Mouse (Mus musculus) neural tube, embryonic 14.5 days (tissue): ENCODE data around the gene Trp53i11. TPM values are rescaled to one million over a fixed set of nuclear protein-coding genes. Genes with fewer than 3 reads are reported as not detected.

ENCODE experiments used
- ATAC-seq: fragments of 200-750 bp; cut with Nextera tagmentation; 2 replicates; pipeline ENCODE4 v1.8.0; 2017; ENCODE audit warnings: low read depth, mild to moderate bottlenecking, moderate TSS enrichment, moderate library complexity
- H3K27ac ChIP-seq: fragments of 300-500 bp; sonication (generic); 2 replicates; pipeline ENCODE4 v1.5.1; 2014; ENCODE audit warnings: low read depth, mild to moderate bottlenecking, control low read depth, low read length, moderate library complexity, mixed read lengths
- H3K27me3 ChIP-seq: fragments of 300-500 bp; sonication (generic); 2 replicates; pipeline ENCODE4 v1.6.1; 2014; ENCODE audit warnings: low read length; ENCODE audit not compliant: control insufficient read depth, insufficient read depth
- H3K36me3 ChIP-seq: fragments of 300-500 bp; sonication (generic); 2 replicates; pipeline ENCODE4 v1.6.1; 2014; ENCODE audit warnings: low read length, mixed read lengths; ENCODE audit not compliant: control insufficient read depth, insufficient read depth
- H3K4me1 ChIP-seq: fragments of 300-500 bp; sonication (generic); 2 replicates; pipeline ENCODE4 v1.6.1; 2014; ENCODE audit warnings: low read length; ENCODE audit not compliant: control insufficient read depth, insufficient read depth
- H3K4me2 ChIP-seq: fragments of 300-500 bp; sonication (generic); 2 replicates; pipeline ENCODE4 v1.6.1; 2014; ENCODE audit warnings: mild to moderate bottlenecking, low read depth, low read length, control low read depth
- H3K4me3 ChIP-seq: fragments of 300-500 bp; sonication (generic); 2 replicates; pipeline ENCODE4 v1.5.1; 2014; ENCODE audit warnings: low read depth, low read length, control low read depth, mixed read lengths
- H3K9ac ChIP-seq: fragments of 300-500 bp; sonication (generic); replicated peaks from 2 replicates; pipeline ENCODE4 v1.6.1; 2014; ENCODE audit warnings: low read depth, mild to moderate bottlenecking, control low read depth, low read length, mixed read lengths
- H3K9me3 ChIP-seq: fragments of 300-500 bp; sonication (generic); 2 replicates; pipeline ENCODE4 v1.6.1; 2016; ENCODE audit warnings: low read length; ENCODE audit not compliant: control insufficient read depth
- WGBS: fragments of 180-500 bp; shearing (Covaris S2); extraction: QIAGEN DNeasy Blood & Tissue Kit; methylation state at CpG from one replicate; pipeline ENCODE4 v1.1.7; 2014; 5-methylcytosine and 5-hydroxymethylcytosine counted together
- polyA plus RNA-seq: library from polyadenylated mRNA; unstranded; fragments of >200 nt; fragmentation: Nextera tagmentation; extraction: Ambion mirVana; gene quantifications from 2 replicates; pipeline ENCODE4 v1.2.1, GENCODE M21; 2014

The Trp53i11 gene
- polyA plus RNA-seq, 1 experiment from 2014 or later: 82.7 TPM

DNA sequence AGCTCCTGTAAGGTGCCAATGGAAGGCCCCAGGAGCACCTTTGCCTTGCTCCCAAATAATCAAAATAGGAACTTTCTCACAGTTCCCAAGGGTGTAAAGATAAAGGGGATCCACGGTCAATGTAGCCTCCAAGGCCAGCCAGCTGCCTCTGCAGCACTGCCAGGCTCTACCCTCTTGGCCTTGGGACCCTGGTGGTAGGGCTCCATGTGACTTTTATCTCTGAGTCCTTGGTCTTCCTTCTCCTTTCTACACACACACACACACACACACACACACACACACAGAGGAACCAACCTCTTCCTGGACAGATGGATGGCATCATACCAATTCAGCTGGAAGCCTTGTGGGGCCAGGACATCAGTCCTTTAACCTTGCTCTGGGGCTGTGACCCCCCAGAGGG lies 44.8 kb downstream of the Trp53i11 start:
- Histone ChIP-seq H3K27ac (no peak overlapping the region), H3K4me1 (peaks cover 10% of the 10 kb centered on the region), H3K36me3 (no peaks in the 10 kb centered on the region), H3K4me3 (no peak overlapping the region), H3K27me3 (no peaks in the 10 kb centered on the region), H3K4me2 (no peak overlapping the region), H3K9me3 (no peaks in the 10 kb centered on the region), H3K9ac (no peak overlapping the region)
- WGBS: 76% methylated on average over 1 of the region's 1 CpGs
- ATAC-seq: no peak

DNA sequence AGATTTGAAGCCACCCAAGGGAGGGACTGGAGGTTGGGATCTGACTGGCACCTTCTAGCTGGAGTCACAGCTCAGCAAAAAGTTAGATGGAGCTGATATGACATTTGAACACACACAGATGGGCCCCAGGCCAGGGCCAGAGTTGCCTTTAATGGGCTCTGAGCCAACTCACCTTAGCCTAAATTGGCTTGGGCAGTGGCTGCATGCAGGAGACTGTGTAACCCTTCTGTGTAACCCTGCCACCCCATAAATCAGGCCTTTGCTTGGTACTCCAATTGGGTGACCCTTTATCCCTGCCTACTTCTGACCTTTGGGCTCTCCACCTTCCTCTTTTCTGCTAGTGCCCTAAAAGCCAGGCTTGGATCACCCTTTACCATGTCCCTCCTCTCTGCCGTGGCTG lies 49.7 kb downstream of the Trp53i11 start:
- no peak overlapping the region for H3K27ac ChIP-seq

DNA sequence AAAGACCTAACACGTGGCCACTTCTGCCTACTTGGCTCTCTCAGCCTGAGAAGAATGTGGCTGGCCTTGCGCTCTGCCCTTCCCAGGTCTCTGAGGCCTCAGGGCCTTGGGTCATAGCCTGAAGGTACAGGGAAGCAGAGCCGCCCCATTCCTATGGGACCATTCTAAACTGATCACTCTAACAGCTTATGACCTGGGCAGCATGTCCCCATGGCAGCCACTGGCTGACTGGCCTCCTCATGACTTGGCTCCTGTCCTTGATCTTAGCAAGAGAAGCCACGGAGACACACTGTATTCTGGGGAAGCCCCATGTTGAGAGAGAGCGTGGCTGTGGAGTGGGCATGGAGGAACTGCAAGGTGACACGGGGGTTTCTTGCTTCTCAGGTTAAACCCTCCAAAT lies 51.5 kb downstream of the Trp53i11 start:
- Histone ChIP-seq H3K9me3 (no peaks in the 10 kb centered on the region), H3K27me3 (no peaks in the 10 kb centered on the region), H3K4me2 (no peak overlapping the region), H3K4me3 (no peak overlapping the region), H3K36me3 (no peaks in the 10 kb centered on the region), H3K27ac (no peak overlapping the region), H3K9ac (no peak overlapping the region), H3K4me1 (0 out of 2 replicates have a peak, but pooled peaks cover 3% of the 10 kb centered on the region)
- ATAC-seq: no peak
- 90% methylated on average over 6 of the region's 6 CpGs for WGBS

More for the DNA sequence above, 49.7 kb downstream of the Trp53i11 start:
- 59% methylated on average over 1 of the region's 1 CpGs for WGBS
- H3K9me3 ChIP-seq: no peaks in the 10 kb centered on the region
- H3K4me2 ChIP-seq: no peak overlapping the region
- H3K9ac ChIP-seq: no peak overlapping the region
- no peaks in the 10 kb centered on the region for H3K4me1 ChIP-seq
- no peaks in the 10 kb centered on the region for H3K36me3 ChIP-seq
- no peak overlapping the region for H3K4me3 ChIP-seq
- H3K27me3 ChIP-seq: no peaks in the 10 kb centered on the region
- no peak for ATAC-seq

DNA sequence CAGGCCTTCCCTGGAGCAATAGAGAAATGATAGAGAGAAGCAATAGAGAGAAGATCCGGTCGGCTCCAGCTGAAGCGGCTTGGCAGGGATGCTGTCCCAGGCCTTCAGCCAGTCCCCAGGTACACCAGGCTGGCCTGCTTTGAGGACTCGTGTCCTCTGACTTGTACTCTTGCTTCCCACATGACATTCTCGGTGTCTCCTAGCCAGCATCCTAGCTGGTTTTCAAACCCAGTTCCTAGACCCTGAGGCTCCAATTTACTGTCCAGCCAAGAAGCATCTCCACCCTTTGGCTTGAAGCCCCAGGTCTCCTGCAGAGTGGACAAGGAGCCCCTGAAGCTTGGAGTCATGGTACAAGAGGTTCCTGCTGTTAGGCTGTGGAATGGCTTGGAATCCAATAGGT lies 54.8 kb downstream of the Trp53i11 start:
- Histone ChIP-seq H3K9me3 (no peaks in the 10 kb centered on the region), H3K27ac (no peak overlapping the region), H3K4me3 (no peak overlapping the region), H3K9ac (no peak overlapping the region), H3K36me3 (no peaks in the 10 kb centered on the region), H3K4me1 (0 out of 2 replicates have a peak, but pooled peaks cover 7% of the 10 kb centered on the region), H3K27me3 (no peaks in the 10 kb centered on the region), H3K4me2 (no peak overlapping the region)
- 69% methylated on average over 5 of the region's 5 CpGs for WGBS
- ATAC-seq: no peak

- no peaks in the 10 kb centered on the region for H3K27me3 ChIP-seq
- H3K4me2 ChIP-seq: no peak overlapping the region
- no peak overlapping the region for H3K9ac ChIP-seq
- 80% methylated on average over 11 of the region's 11 CpGs for WGBS
- no peak for ATAC-seq
- no peaks in the 10 kb centered on the region for H3K36me3 ChIP-seq
- no peak overlapping the region for H3K4me3 ChIP-seq
- peaks cover 15% of the 10 kb centered on the region for H3K4me1 ChIP-seq
- no peak overlapping the region for H3K27ac ChIP-seq
- no peaks in the 10 kb centered on the region for H3K9me3 ChIP-seq
Measured at GRCm38 (mm10) chr2:93243439-93244089, 56.2 kb downstream of the Trp53i11 start.

DNA sequence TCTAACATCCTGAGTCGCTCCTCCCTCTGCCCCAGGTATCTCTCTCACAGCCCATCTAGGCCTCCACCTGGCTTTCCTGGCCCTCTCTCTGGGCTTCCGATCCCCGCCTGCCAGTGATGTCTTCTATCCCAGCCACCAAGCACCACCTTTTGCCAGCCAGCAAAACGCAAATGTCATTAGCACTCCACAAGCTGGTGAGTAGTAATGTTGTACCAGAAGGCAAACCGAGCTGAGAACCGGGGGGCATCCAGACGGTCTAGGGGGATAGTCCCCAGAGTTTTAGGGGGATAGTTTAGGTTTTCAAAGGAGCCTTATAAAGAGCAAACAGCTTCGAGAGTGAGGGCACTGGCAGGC lies 56.7 kb downstream of the Trp53i11 start:
- Histone ChIP-seq H3K9me3 (no peaks in the 10 kb centered on the region), H3K27me3 (no peaks in the 10 kb centered on the region), H3K4me1 (peaks cover 20% of the 10 kb centered on the region), H3K27ac (no peak overlapping the region), H3K4me3 (no peak overlapping the region), H3K36me3 (no peaks in the 10 kb centered on the region), H3K4me2 (no peak overlapping the region), H3K9ac (no peak overlapping the region)
- ATAC-seq: no peak
- 83% methylated on average over 8 of the region's 8 CpGs for WGBS

GRCm38 (mm10) chr2:93249058-93249457 lies 61.7 kb downstream of the Trp53i11 start:
- 42% methylated on average over 6 of the region's 6 CpGs for WGBS
- H3K4me2 ChIP-seq: no peak overlapping the region

DNA sequence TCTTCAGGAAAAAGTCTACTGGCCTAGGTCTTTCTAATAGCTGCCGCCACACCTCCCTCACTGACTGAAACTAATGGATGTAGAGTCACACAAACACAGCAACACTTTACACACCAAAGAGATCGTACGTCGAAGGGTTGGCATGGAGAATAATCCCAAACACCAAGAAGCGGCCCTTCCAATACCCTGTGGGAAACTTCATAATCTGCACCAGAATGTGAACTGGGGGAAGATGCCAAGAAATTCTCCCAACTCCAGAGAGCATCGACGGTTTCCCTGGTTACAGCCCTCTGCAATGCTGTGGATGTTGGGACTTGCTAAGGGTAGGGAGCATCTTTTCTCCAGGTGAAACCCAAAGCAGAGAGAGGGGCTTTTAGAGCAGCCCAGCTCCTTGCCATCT lies 63.3 kb downstream of the Trp53i11 start:
- 72% methylated on average over 7 of the region's 7 CpGs for WGBS
- ATAC-seq: no peak
- H3K36me3 ChIP-seq: no peaks in the 10 kb centered on the region
- no peak overlapping the region for H3K4me3 ChIP-seq
- peaks cover 29% of the 10 kb centered on the region for H3K4me1 ChIP-seq
- H3K27me3 ChIP-seq: no peaks in the 10 kb centered on the region
- H3K4me2 ChIP-seq: no peak overlapping the region
- no peak overlapping the region for H3K27ac ChIP-seq
- no peaks in the 10 kb centered on the region for H3K9me3 ChIP-seq
- no peak overlapping the region for H3K9ac ChIP-seq

More at GRCm38 (mm10) chr2:93249058-93249457, 61.7 kb downstream of the Trp53i11 start:
- Histone ChIP-seq H3K9ac (no peak overlapping the region), H3K36me3 (no peaks in the 10 kb centered on the region), H3K27me3 (no peaks in the 10 kb centered on the region), H3K4me1 (peaks cover 29% of the 10 kb centered on the region), H3K4me3 (no peak overlapping the region), H3K27ac (peak overlapping the region; percentile 62), H3K9me3 (no peaks in the 10 kb centered on the region)
- ATAC-seq: no peak
